ENCODE assay signal across 15 mouse cellular contexts in genomic region chr3:30018202-30018601, GRCm38 (mm10).
DNase-seq lines count a peak whose midpoint lies in the region; ATAC-seq lines count a peak whose summit lies in the region.
"Had no signal": no experiment of that assay in that cellular context is flagged by ENCODE, and none has a peak within 500 bp of the region (broad histone marks: within the 10 kb centered on the region; RNA-seq: fewer than 3 reads in every experiment).

No protein-coding gene starts in this region.

- H3K9me3 ChIP-seq in hindbrain, embryonic 11.5 days (ENCODE audit: control insufficient read depth, low read length), result no peaks in the 10 kb centered on the region
- H3K9me3 ChIP-seq in hindbrain, embryonic 14.5 days (ENCODE audit: control insufficient read depth, low read length), result no peaks in the 10 kb centered on the region
- H3K9me3 ChIP-seq in midbrain, embryonic 10.5 days (replicated peaks), result no peaks in the 10 kb centered on the region
- H3K9me3 ChIP-seq in midbrain, embryonic 15.5 days, result no peaks in the 10 kb centered on the region
- H3K9me3 ChIP-seq in stomach, embryonic 16.5 days (replicated peaks; ENCODE audit: control insufficient read depth, low read length), result no peaks in the 10 kb centered on the region
- H3K9me3 ChIP-seq: forebrain, embryonic 12.5 days; heart, embryonic 12.5 days had no signal

- intact Hi-C loops in left cerebral cortex, postnatal 10 days (cut with DNase I), result loop anchor here (10.0 kb wide), 2 partner anchors 197 to 497 kb away; no protein-coding TSS in a partner anchor

- H3K4me2 ChIP-seq in hindbrain, embryonic 11.5 days (replicated peaks; ENCODE audit: low read depth, low read length), result no peak overlapping the region
- no peak overlapping the region for H3K4me2 ChIP-seq in hindbrain, embryonic 14.5 days (replicated peaks)
- H3K4me2 ChIP-seq in midbrain, embryonic 15.5 days, result no peak overlapping the region
- peak overlapping the region; percentile 38; the same call in 1 of the 2 replicates for H3K4me2 ChIP-seq in stomach, embryonic 16.5 days (ENCODE audit: low read depth, low read length)
- H3K4me2 ChIP-seq: forebrain, embryonic 12.5 days; heart, embryonic 12.5 days had no signal

- H3K27me3 ChIP-seq in hindbrain, embryonic 11.5 days (ENCODE audit: control insufficient read depth, insufficient read depth, low read length), result no peaks in the 10 kb centered on the region
- H3K27me3 ChIP-seq in hindbrain, embryonic 14.5 days (ENCODE audit: control insufficient read depth, insufficient read depth, low read length), result no peaks in the 10 kb centered on the region
- peaks cover 17% of the 10 kb centered on the region for H3K27me3 ChIP-seq in midbrain, embryonic 10.5 days (ENCODE audit: low read depth, poor library complexity, severe bottlenecking)
- H3K27me3 ChIP-seq in midbrain, embryonic 15.5 days (replicated peaks), result peaks cover 4% of the 10 kb centered on the region; the same call in 1 of the 2 replicates
- H3K27me3 ChIP-seq in stomach, embryonic 16.5 days (ENCODE audit: control insufficient read depth, insufficient read depth, low read length), result no peaks in the 10 kb centered on the region
- H3K27me3 ChIP-seq: heart, embryonic 12.5 days had no signal

- H3K9ac ChIP-seq in hindbrain, embryonic 11.5 days (ENCODE audit: low read depth, low read length), result no peak overlapping the region
- H3K9ac ChIP-seq in hindbrain, embryonic 14.5 days, result no peak overlapping the region
- no peak overlapping the region for H3K9ac ChIP-seq in midbrain, embryonic 15.5 days
- no peak overlapping the region; the same call in 1 of the 2 replicates for H3K9ac ChIP-seq in stomach, embryonic 16.5 days (ENCODE audit: low read length)
- H3K9ac ChIP-seq: forebrain, embryonic 12.5 days; heart, embryonic 12.5 days; liver, postnatal 0 days had no signal

- no peaks in the 10 kb centered on the region for H3K36me3 ChIP-seq in hindbrain, embryonic 11.5 days (ENCODE audit: control insufficient read depth, insufficient read depth, low read length)
- no peaks in the 10 kb centered on the region for H3K36me3 ChIP-seq in hindbrain, embryonic 14.5 days (replicated peaks; ENCODE audit: control insufficient read depth, insufficient read depth)
- no peaks in the 10 kb centered on the region for H3K36me3 ChIP-seq in midbrain, embryonic 10.5 days
- H3K36me3 ChIP-seq in midbrain, embryonic 15.5 days (replicated peaks), result no peaks in the 10 kb centered on the region
- no peaks in the 10 kb centered on the region for H3K36me3 ChIP-seq in stomach, embryonic 16.5 days (ENCODE audit: control insufficient read depth, insufficient read depth, low read length)
- H3K36me3 ChIP-seq: forebrain, embryonic 12.5 days; heart, embryonic 12.5 days had no signal

- H3K27ac ChIP-seq in hindbrain, embryonic 11.5 days (ENCODE audit: low read depth, low read length), result no peak overlapping the region
- H3K27ac ChIP-seq in hindbrain, embryonic 14.5 days, result no peak overlapping the region
- H3K27ac ChIP-seq in midbrain, embryonic 10.5 days (replicated peaks), result 0 out of 2 replicates have a peak overlapping the region, but pooled peaks have one; percentile 23
- H3K27ac ChIP-seq in midbrain, embryonic 15.5 days, result no peak overlapping the region
- H3K27ac ChIP-seq in stomach, embryonic 16.5 days (ENCODE audit: low read length), result peak overlapping the region; percentile 60; the same call in 1 of the 2 replicates
- H3K27ac ChIP-seq: forebrain, embryonic 12.5 days had no signal

- no peak for ATAC-seq in hindbrain, embryonic 11.5 days (ENCODE audit: low FRiP score)
- no peak for ATAC-seq in hindbrain, embryonic 14.5 days (ENCODE audit: low FRiP score)
- ATAC-seq in midbrain, embryonic 15.5 days (replicated peaks), result no peak
- no peak for ATAC-seq in stomach, embryonic 16.5 days (ENCODE audit: insufficient read depth, low FRiP score)
- ATAC-seq: liver, postnatal 0 days had no signal

- no peaks in the 10 kb centered on the region; the same call in 1 of the 2 replicates for H3K4me1 ChIP-seq in hindbrain, embryonic 11.5 days (replicated peaks; ENCODE audit: control insufficient read depth, insufficient read depth, low read length)
- no peaks in the 10 kb centered on the region for H3K4me1 ChIP-seq in hindbrain, embryonic 14.5 days (replicated peaks; ENCODE audit: control insufficient read depth, insufficient read depth, low read length)
- peaks cover 46% of the 10 kb centered on the region for H3K4me1 ChIP-seq in midbrain, embryonic 10.5 days
- H3K4me1 ChIP-seq in midbrain, embryonic 15.5 days, result peaks cover under 1% of the 10 kb centered on the region
- H3K4me1 ChIP-seq in stomach, embryonic 16.5 days (ENCODE audit: control insufficient read depth, insufficient read depth, low read length), result peaks cover 9% of the 10 kb centered on the region; the same call in 1 of the 2 replicates

- no peak overlapping the region for H3K4me3 ChIP-seq in hindbrain, embryonic 11.5 days (ENCODE audit: low read depth, low read length)
- no peak overlapping the region for H3K4me3 ChIP-seq in hindbrain, embryonic 14.5 days (replicated peaks; ENCODE audit: low read length)
- no peak overlapping the region for H3K4me3 ChIP-seq in midbrain, embryonic 10.5 days
- no peak overlapping the region for H3K4me3 ChIP-seq in midbrain, embryonic 15.5 days
- no peak overlapping the region; the same call in 1 of the 2 replicates for H3K4me3 ChIP-seq in stomach, embryonic 16.5 days (replicated peaks; ENCODE audit: low read length)
- H3K4me3 ChIP-seq: forebrain, embryonic 12.5 days; heart, embryonic 12.5 days had no signal

- DNase-seq in hindbrain, embryonic 11.5 days (ENCODE audit: low spot score), result peak; percentile 31
- no peak for DNase-seq in hindbrain, embryonic 14.5 days (ENCODE audit: low spot score)
- DNase-seq in midbrain, embryonic 10.5 days (ENCODE audit: low spot score), result peak; percentile 30
- DNase-seq in kidney, postnatal 10 days, result peak; percentile 43
- DNase-seq in cerebellum, postnatal 4 days (ENCODE audit: low spot score in 2 of 2), result no peak
- no peak for DNase-seq in left cerebral cortex, postnatal 10 days (ENCODE audit: extremely low spot score in 1 of 2, low spot score in 2 of 2)
- DNase-seq: B cell, adult 2 months; cerebellum, adult 11 months; liver, postnatal 0 days; right cerebral cortex, postnatal 14 days; thymus, postnatal 14 days had no signal

- 24% methylated on average over 12 of the region's 12 CpGs for WGBS in hindbrain, embryonic 11.5 days
- WGBS in hindbrain, embryonic 14.5 days, result 41% methylated on average over 12 of the region's 12 CpGs
- WGBS in midbrain, embryonic 10.5 days, result 52% methylated on average over 12 of the region's 12 CpGs
- 42% methylated on average over 12 of the region's 12 CpGs for WGBS in midbrain, embryonic 15.5 days
- 28% methylated on average over 12 of the region's 12 CpGs for WGBS in stomach, embryonic 16.5 days

Comparison
In these comparisons a context has a peak if more than half of its experiments do, and no peak if none do; other contexts are left out.
1. DNase-seq: peak in hindbrain, embryonic 11.5 days (single experiment), midbrain, embryonic 10.5 days (single experiment) and kidney, postnatal 10 days (single experiment); none in hindbrain, embryonic 14.5 days (single experiment), cerebellum, postnatal 4 days (0 of 2) and left cerebral cortex, postnatal 10 days (0 of 2).
2. H3K27ac ChIP-seq: peak in midbrain, embryonic 10.5 days (single experiment) and stomach, embryonic 16.5 days (single experiment); none in hindbrain, embryonic 11.5 days (single experiment), hindbrain, embryonic 14.5 days (single experiment) and midbrain, embryonic 15.5 days (single experiment).